Mouse (Mus musculus): Measurements from ENCODE around the gene Sod1.

GRCm38 (mm10) chr16:90193719-90194118, 26.8 kb upstream of the Sod1 start:
- TF ChIP-seq CTCF (IDR thresholded peaks at IDR 0.05; ENCODE audit: borderline replicate concordance, control insufficient read depth, extremely low read depth, insufficient read depth, low read length, poor library complexity), result no peak
- no peak for TF ChIP-seq POLR2A (IDR thresholded peaks at IDR 0.05; ENCODE audit: control insufficient read depth, extremely low read depth, insufficient read depth, low read length, poor library complexity)
